Mouse (Mus musculus): ENCODE measurements around the gene Lmna.

The Lmna gene

DNA sequence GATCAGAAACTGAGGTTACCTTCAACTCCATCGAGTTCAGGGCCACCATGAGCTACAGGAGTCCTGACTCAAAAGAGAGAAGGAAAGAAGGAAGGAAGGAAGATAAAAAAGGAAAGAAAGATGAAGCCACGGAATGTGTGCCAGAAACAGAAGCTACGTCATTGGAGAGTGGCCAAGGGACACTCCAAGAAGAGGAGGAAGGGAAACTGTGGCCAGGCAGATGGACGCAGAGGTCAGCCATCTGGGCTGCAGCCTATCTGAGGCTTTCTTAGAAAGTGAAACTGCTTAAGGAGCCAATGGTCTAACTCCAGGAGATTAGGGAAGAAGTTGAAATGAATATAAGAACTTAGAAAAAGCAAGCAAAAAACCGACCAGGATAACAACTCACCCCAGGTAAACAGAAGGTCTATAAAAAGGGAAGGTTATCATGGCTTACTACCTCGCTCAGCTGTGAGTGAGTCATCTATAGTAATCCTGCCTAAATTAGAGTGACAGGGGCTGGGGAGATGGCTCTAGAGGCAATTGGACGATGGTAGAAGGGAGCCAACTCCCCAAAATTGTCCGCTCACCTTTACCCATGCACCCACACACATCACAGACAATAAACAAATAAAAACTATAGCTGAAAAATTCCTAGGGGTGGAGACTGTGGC is 63.2 kb downstream of the Lmna start:
- no peak for DNase-seq (ENCODE audit: low spot score)

DNA sequence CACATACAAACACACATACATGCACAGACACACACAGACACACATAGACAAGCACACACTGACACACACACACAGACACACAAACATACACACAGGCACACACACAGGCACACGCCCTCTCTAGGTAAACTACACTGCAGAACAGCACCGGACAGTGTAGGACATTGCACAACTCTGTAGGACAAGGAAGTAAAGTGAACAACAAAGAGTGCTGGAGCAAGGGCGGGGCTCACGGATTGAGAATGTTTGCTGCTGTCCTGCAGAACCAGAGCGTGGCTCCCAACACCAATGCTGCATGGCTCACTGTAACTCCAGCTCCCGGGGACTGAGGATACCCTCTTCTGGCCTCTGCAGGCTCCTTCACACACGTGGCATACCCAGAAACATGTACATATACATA is 66.9 kb downstream of the Lmna start:
- no peak for DNase-seq (ENCODE audit: low spot score)

DNA sequence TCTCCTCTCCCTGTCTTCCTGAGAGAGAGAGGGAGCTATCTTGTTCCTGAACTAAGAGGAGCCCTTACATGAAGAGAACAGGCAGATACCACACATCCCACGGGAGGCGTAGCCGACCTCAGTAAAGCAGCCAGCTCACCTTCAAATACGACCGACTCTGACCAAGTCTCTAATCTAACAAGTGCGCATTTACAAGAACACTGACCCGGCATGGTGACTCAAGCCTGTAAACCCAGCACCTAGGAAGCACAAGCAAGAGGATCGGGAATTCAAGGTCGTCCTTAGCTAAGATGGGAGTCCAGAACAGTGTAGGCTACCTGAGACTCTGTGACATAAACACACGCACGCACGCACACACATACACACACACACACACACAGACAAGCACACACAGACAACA is 67.3 kb downstream of the Lmna start:
- DNase-seq (ENCODE audit: low spot score): no peak

DNA sequence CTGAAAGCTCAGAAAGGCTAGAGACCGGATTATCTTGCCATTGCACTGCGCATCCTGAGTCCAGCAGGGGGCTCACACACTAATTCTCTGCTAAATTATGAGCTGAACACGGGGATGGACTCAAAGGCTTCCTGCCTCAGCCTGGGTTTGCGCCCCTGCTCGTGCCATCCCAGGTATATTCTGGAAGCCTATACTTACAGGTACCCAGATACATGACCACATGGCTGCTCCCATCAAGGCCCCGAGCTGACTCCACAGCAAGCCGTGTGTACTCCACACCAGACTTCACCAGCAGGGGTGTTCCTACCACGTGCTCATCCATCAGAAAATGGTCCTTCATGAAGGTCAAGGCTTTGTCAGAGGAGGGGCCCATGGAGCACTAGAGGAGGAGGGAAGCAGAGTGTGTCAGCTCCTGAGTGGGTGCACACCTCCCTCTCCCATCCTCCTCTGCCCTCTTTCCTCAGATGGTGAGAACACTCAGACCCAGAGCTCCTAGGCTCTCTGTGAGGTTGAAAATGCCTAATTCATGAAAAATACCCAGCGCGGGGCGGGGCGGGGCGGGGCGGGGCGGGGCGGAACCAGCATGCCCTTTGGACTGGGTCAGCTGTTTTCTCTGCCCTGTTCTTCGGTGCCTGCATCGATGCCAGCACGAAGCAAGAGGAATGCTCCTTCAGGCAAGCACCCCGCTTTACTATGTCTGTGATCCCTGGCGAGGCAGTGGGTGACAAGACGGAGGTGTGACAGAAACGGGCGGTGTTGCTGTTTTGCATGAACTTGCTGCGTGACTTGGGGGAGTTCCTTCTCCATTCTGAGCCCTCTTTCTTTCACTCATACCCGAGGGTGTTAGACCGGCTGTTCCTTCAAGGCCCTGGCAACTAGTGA is 69.0 kb downstream of the Lmna start:
- peak; percentile 81 for DNase-seq (ENCODE audit: low spot score)

DNA sequence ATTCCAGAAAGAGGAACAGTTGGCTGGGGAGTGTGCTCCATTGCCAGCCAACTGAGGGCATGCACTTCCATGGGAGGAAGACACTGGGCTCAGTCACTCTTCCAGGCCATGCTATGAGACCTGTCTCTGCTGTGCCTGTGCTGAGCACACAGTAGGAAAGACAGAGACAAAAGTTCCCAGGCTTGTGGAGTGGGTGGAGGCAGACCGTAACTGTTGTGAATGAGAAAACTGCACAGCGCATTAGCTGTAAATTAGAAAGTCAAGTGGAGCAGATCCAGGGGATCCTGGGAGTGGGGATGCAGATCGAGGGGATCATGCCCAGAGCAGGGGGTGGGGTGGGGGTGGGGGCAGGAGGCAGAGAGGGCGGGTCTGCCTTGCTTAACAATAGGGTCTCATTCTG is 70.2 kb downstream of the Lmna start:
- DNase-seq (ENCODE audit: low spot score): no peak

DNA sequence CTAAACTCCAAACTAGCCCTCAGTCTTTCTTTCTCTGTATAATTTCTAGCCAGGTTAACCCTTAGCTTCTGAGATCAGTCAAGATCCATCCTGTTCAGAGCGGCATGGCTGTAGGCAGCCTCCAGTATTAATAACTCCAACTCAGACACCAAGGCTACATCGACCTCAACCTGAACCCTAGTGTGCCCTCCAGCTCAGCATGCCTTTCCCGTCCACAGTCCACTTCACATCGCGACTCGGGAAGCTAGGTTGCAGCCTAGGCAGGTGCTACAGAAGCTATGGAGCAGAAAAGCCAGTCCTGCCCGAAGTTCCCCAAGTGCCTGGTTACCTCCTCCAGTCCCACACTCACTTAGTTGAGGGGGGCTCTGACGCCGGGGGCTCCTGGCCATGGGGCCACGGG is 72.3 kb downstream of the Lmna start:
- no peak for DNase-seq (ENCODE audit: low spot score)

DNA sequence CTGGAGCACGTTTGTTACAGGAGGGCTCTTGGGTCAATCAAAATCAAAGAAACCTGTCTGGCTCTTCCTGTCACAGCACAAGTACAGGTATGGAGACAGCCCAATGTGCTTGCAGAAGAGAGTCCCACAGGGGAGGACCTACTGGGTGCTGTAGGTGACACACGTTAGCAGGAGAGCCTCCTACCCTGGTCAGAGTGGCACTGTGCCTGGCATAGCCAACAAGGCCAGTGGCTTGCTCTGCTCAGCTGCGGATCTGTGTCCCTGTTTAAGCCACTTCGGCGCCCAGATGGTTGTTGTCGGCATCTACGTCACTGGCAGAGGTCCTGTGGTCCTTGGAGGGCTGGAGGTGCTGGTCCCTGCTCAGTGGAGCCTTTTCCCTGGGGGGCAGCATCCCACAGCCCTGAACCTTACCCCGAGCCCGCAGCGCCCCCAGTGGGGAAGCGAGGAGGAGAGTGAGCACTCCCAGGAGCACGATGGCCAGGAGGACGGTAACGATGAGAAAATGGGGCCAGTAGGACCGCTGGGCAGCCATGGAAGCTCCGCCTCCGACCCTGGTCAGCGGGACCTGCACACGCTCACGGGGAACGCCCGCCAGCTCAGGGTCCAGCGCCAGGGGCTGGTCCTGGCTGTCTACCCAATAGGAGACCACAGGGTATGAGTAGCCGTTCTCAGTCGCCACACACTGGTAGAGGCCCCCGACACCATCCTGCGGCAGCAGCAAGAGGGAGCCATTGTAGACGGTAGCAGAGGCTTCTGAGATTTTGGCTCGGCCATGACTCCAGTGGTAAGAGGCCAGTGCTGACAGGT is 73.2 kb downstream of the Lmna start:
- peak; percentile 90 for DNase-seq (ENCODE audit: low spot score)

DNA sequence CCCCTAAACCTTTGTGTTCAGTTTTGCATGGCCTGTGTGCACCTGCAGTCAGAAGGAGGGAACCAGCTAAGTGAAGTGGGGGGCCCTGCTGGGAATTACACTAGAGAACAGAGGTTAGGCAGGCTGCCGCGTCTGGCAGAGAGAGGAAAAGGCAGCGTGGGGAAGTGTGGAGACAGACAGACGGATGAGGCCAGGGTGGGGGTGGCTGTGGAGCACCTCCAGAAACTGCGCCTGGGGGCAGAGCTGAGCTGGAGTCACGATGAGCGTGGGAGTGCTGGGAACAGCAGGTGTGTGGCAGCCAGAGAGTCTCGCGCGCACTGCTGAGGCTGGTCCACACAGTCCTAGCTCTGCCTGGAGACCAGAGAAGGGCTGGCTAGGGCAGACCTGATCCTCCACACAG is 74.2 kb downstream of the Lmna start:
- DNase-seq (ENCODE audit: low spot score): no peak

Data from embryo, embryonic 10 days (tissue).